Mouse (Mus musculus) heart, embryonic 15.5 days (tissue): ENCODE measurements around the gene Scrt2. TPM values are rescaled to one million over a fixed set of nuclear protein-coding genes. Genes with fewer than 3 reads are reported as not detected.
"Not testable (repeated sequence)": the region's sequence is repeated elsewhere in the genome, so short reads cannot be mapped to it uniquely, and the experiment has no call there.

Experiments
- ATAC-seq: fragments of 200-750 bp; cut with Nextera tagmentation; replicated peaks from 2 replicates; pipeline ENCODE4 v1.8.0; 2017; ENCODE audit warnings: low read depth, moderate TSS enrichment; ENCODE audit not compliant: insufficient number of reproducible peaks, insufficient read depth, low FRiP score
- H3K27ac ChIP-seq: fragments of 300-500 bp; sonication (generic); 2 replicates; pipeline ENCODE4 v1.5.1; 2015; ENCODE audit warnings: mild to moderate bottlenecking, inconsistent platforms
- H3K27me3 ChIP-seq: fragments of 300-500 bp; sonication (generic); 2 replicates; pipeline ENCODE4 v1.6.1; 2015; ENCODE audit warnings: inconsistent platforms
- H3K36me3 ChIP-seq: fragments of 300-500 bp; sonication (generic); 2 replicates; pipeline ENCODE4 v1.6.1; 2015; ENCODE audit warnings: mild to moderate bottlenecking, inconsistent platforms
- H3K4me1 ChIP-seq: fragments of 300-500 bp; sonication (generic); replicated peaks from 2 replicates; pipeline ENCODE4 v1.6.1; 2015; ENCODE audit warnings: inconsistent platforms
- H3K4me2 ChIP-seq: fragments of 300-500 bp; sonication (generic); 2 replicates; pipeline ENCODE4 v1.6.1; 2015; ENCODE audit warnings: inconsistent platforms, mild to moderate bottlenecking, moderate library complexity
- H3K4me3 ChIP-seq: fragments of 300-500 bp; sonication (generic); 2 replicates; pipeline ENCODE4 v1.5.1; 2015; ENCODE audit warnings: mild to moderate bottlenecking, inconsistent platforms
- H3K9ac ChIP-seq: fragments of 300-500 bp; sonication (generic); 2 replicates; pipeline ENCODE4 v1.6.1; 2015; ENCODE audit warnings: mild to moderate bottlenecking, inconsistent platforms
- H3K9me3 ChIP-seq: fragments of 300-500 bp; sonication (generic); replicated peaks from 2 replicates; pipeline ENCODE4 v1.6.1; 2016; ENCODE audit warnings: inconsistent platforms
- WGBS: fragments of 180-500 bp; shearing (Covaris S2); methylation state at CpG from one replicate; pipeline ENCODE4 v1.1.7; 2015; ENCODE audit warnings: mixed read lengths; 5-methylcytosine and 5-hydroxymethylcytosine counted together
- polyA plus RNA-seq: library from polyadenylated mRNA; unstranded; fragments of >200 nt; fragmentation: Nextera tagmentation; extraction: Ambion mirVana; gene quantifications from 2 replicates; pipeline ENCODE4 v1.2.1, GENCODE M21; 2015

Gene Scrt2
- polyA plus RNA-seq, 1 experiment from 2014 or later = not detected

- 60% methylated on average over 22 of the region's 22 CpGs for WGBS
- no peak for ATAC-seq
- Histone ChIP-seq H3K36me3 (no peaks in the 10 kb centered on the region), H3K4me2 (no peak overlapping the region), H3K9me3 (no peaks in the 10 kb centered on the region), H3K27ac (no peak overlapping the region), H3K4me3 (no peak overlapping the region), H3K9ac (no peak overlapping the region), H3K27me3 (peaks cover 60% of the 10 kb centered on the region), H3K4me1 (no peaks in the 10 kb centered on the region)
These were observed 24.7 kb upstream of the Scrt2 start for GRCm38 (mm10) chr2:152056368-152057251.

- no peak overlapping the region for H3K4me3 ChIP-seq
- 68% methylated on average over 9 of the region's 9 CpGs for WGBS
- no peak for ATAC-seq
- H3K4me1 ChIP-seq = no peaks in the 10 kb centered on the region
- H3K4me2 ChIP-seq = no peak overlapping the region
- no peak overlapping the region for H3K9ac ChIP-seq
- peaks cover 54% of the 10 kb centered on the region for H3K27me3 ChIP-seq
- no peaks in the 10 kb centered on the region for H3K9me3 ChIP-seq
- H3K27ac ChIP-seq = no peak overlapping the region
- no peaks in the 10 kb centered on the region for H3K36me3 ChIP-seq
These were observed 24.1 kb upstream of the Scrt2 start for GRCm38 (mm10) chr2:152057252-152057563.

- H3K36me3 ChIP-seq = not testable (repeated sequence)
- WGBS = 81% methylated on average over 3 of the region's 3 CpGs
These were observed 18.5 kb upstream of the Scrt2 start for GRCm38 (mm10) chr2:152062817-152063216.

GRCm38 (mm10) chr2:152068660-152069433 lies 12.5 kb upstream of the Scrt2 start:
- no peaks in the 10 kb centered on the region for H3K9me3 ChIP-seq
- H3K4me1 ChIP-seq = no peaks in the 10 kb centered on the region
- H3K4me2 ChIP-seq = no peak overlapping the region
- no peak overlapping the region for H3K27ac ChIP-seq
- WGBS = 49% methylated on average over 11 of the region's 11 CpGs
- no peak overlapping the region for H3K4me3 ChIP-seq
- H3K27me3 ChIP-seq = peaks cover 20% of the 10 kb centered on the region; the same call in 1 of the 2 replicates
- no peak overlapping the region for H3K9ac ChIP-seq
- no peak for ATAC-seq
- no peaks in the 10 kb centered on the region for H3K36me3 ChIP-seq

More at GRCm38 (mm10) chr2:152062817-152063216, 18.5 kb upstream of the Scrt2 start:
- H3K9ac ChIP-seq, H3K4me3 ChIP-seq, H3K4me2 ChIP-seq, H3K9me3 ChIP-seq, H3K27ac ChIP-seq, H3K4me1 ChIP-seq, ATAC-seq, H3K27me3 ChIP-seq: not testable (repeated sequence)

GRCm38 (mm10) chr2:152069434-152069786 lies 11.9 kb upstream of the Scrt2 start:
- no peak for ATAC-seq
- H3K36me3 ChIP-seq = no peaks in the 10 kb centered on the region
- no peaks in the 10 kb centered on the region for H3K4me1 ChIP-seq
- 69% methylated on average over 9 of the region's 9 CpGs for WGBS
- no peak overlapping the region for H3K4me2 ChIP-seq
- no peak overlapping the region for H3K4me3 ChIP-seq
- no peak overlapping the region for H3K27ac ChIP-seq
- no peaks in the 10 kb centered on the region for H3K9me3 ChIP-seq
- H3K9ac ChIP-seq = no peak overlapping the region
- H3K27me3 ChIP-seq = peaks cover 26% of the 10 kb centered on the region

GRCm38 (mm10) chr2:152069941-152070340 lies 11.4 kb upstream of the Scrt2 start:
- WGBS = 56% methylated on average over 2 of the region's 2 CpGs
- Histone ChIP-seq H3K4me2 (no peak overlapping the region), H3K36me3 (no peaks in the 10 kb centered on the region), H3K4me1 (no peaks in the 10 kb centered on the region), H3K9me3 (no peaks in the 10 kb centered on the region), H3K27ac (no peak overlapping the region), H3K27me3 (peaks cover 26% of the 10 kb centered on the region), H3K4me3 (no peak overlapping the region), H3K9ac (no peak overlapping the region)
- ATAC-seq = 0 out of 2 replicates have a peak, but pooled peaks have one; percentile 18

- Histone ChIP-seq H3K9me3 (no peaks in the 10 kb centered on the region), H3K4me1 (no peaks in the 10 kb centered on the region), H3K9ac (no peak overlapping the region), H3K4me2 (no peak overlapping the region), H3K27ac (no peak overlapping the region), H3K27me3 (peaks cover 60% of the 10 kb centered on the region), H3K36me3 (no peaks in the 10 kb centered on the region), H3K4me3 (no peak overlapping the region)
- WGBS = 71% methylated on average over 2 of the region's 2 CpGs
- ATAC-seq = no peak
These were observed 6.8 kb upstream of the Scrt2 start for GRCm38 (mm10) chr2:152074521-152074920.

GRCm38 (mm10) chr2:152075294-152075889 lies 5.9 kb upstream of the Scrt2 start:
- no peak for ATAC-seq
- Histone ChIP-seq H3K27ac (no peak overlapping the region), H3K4me3 (no peak overlapping the region), H3K27me3 (peaks cover 69% of the 10 kb centered on the region), H3K36me3 (no peaks in the 10 kb centered on the region), H3K4me2 (no peak overlapping the region), H3K4me1 (0 out of 2 replicates have a peak, but pooled peaks cover under 1% of the 10 kb centered on the region), H3K9me3 (no peaks in the 10 kb centered on the region), H3K9ac (no peak overlapping the region)
- 35% methylated on average over 9 of the region's 9 CpGs for WGBS

GRCm38 (mm10) chr2:152077337-152077736 lies 4.0 kb upstream of the Scrt2 start:
- Histone ChIP-seq H3K27me3 (peaks cover 86% of the 10 kb centered on the region), H3K4me3 (no peak overlapping the region), H3K36me3 (no peaks in the 10 kb centered on the region), H3K4me1 (peaks cover 15% of the 10 kb centered on the region), H3K4me2 (no peak overlapping the region), H3K9ac (no peak overlapping the region), H3K27ac (no peak overlapping the region), H3K9me3 (no peaks in the 10 kb centered on the region)
- WGBS = 64% methylated on average over 3 of the region's 3 CpGs
- no peak for ATAC-seq

- H3K9me3 ChIP-seq = no peaks in the 10 kb centered on the region
- H3K27ac ChIP-seq = no peak overlapping the region
- WGBS = under 1% methylated on average over 81 of the region's 81 CpGs
- peaks cover 20% of the 10 kb centered on the region for H3K4me1 ChIP-seq
- peak overlapping the region; percentile 70 for H3K4me2 ChIP-seq
- peak; percentile 75 for ATAC-seq
- H3K9ac ChIP-seq = no peak overlapping the region
- H3K27me3 ChIP-seq = peaks cover 86% of the 10 kb centered on the region
- H3K36me3 ChIP-seq = no peaks in the 10 kb centered on the region
- H3K4me3 ChIP-seq = peak overlapping the region; percentile 42
These were observed 516 bp downstream of the Scrt2 start for GRCm38 (mm10) chr2:152081641-152082448.
